Mouse (Mus musculus): ENCODE data around the gene Pde1c. TPM values are rescaled to one million over a fixed set of nuclear protein-coding genes. Genes with fewer than 3 reads are reported as not detected.

Pde1c gene
- total and polyA plus RNA-seq, 2 experiments from 2014 or later = 27.5 to 56.0 TPM

DNA sequence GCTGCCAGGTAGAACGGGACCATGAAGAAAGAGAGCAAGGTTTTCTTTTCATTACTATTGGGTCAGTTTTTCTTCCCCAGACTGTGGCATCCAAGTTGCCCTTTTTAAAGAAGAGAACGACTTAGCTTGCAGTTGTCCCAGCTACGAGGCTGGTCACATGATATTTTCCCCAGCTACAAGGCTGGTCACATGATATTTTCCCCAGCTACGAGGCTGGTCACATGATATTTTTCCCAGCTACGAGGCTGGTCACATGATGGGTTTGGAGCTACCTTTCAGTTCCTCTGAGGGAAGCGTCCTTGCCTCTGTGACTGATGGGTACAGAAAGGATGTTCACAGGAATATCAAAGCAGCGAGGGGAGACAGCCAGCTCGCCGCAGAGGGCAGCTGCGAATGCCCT, 533.8 kb downstream of the Pde1c start:
- H3K9ac ChIP-seq (replicated peaks; ENCODE audit: low read length) = no peak overlapping the region
- no peak overlapping the region for H3K27ac ChIP-seq
- H3K27me3 ChIP-seq (ENCODE audit: insufficient read depth, low read length) = no peaks in the 10 kb centered on the region
- no peak for TF ChIP-seq CTCF (IDR thresholded peaks at IDR 0.05; ENCODE audit: low read depth)
- 83% methylated on average over 10 of the region's 10 CpGs for WGBS
- DNase-seq (ENCODE audit: low spot score) = no peak
- H3K36me3 ChIP-seq (ENCODE audit: insufficient read depth, low read length) = no peaks in the 10 kb centered on the region
- no peaks in the 10 kb centered on the region for H3K9me3 ChIP-seq (ENCODE audit: low read length)
- ATAC-seq = no peak
- H3K4me3 ChIP-seq (ENCODE audit: low read length) = no peak overlapping the region
- no peak overlapping the region for H3K4me2 ChIP-seq (ENCODE audit: low read depth, low read length)
- H3K4me1 ChIP-seq (ENCODE audit: insufficient read depth, low read length) = no peaks in the 10 kb centered on the region

DNA sequence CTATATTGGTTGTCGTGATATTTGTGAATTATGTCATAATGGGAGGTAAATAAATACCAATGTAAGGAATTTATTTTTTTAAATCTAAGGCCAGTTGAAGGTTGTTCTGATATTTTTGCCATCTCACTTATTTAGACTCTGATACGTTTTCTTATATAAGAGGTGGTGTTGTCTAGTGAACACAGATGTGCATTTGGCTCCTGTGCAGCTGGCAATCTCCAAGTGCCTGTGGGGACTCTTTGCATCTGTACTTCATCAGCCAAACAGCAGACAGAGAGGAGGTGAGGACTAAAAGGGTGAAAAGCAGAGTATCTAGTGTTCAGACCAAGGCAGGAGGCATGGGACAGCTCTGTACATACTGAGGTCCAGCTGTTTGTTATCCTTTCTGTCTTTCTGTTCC, 536.7 kb downstream of the Pde1c start:
- Histone ChIP-seq H3K27me3 (ENCODE audit: insufficient read depth, low read length) (no peaks in the 10 kb centered on the region), H3K36me3 (ENCODE audit: insufficient read depth, low read length) (no peaks in the 10 kb centered on the region), H3K4me1 (ENCODE audit: insufficient read depth, low read length) (no peaks in the 10 kb centered on the region), H3K4me3 (ENCODE audit: low read length) (no peak overlapping the region), H3K4me2 (ENCODE audit: low read depth, low read length) (no peak overlapping the region), H3K9ac (replicated peaks; ENCODE audit: low read length) (no peak overlapping the region), H3K9me3 (ENCODE audit: low read length) (no peaks in the 10 kb centered on the region), H3K27ac (no peak overlapping the region)
- WGBS = 76% methylated on average over 2 of the region's 2 CpGs
- ATAC-seq (no peak), DNase-seq (ENCODE audit: low spot score) (no peak)
- TF ChIP-seq CTCF (IDR thresholded peaks at IDR 0.05; ENCODE audit: low read depth) = no peak

DNA sequence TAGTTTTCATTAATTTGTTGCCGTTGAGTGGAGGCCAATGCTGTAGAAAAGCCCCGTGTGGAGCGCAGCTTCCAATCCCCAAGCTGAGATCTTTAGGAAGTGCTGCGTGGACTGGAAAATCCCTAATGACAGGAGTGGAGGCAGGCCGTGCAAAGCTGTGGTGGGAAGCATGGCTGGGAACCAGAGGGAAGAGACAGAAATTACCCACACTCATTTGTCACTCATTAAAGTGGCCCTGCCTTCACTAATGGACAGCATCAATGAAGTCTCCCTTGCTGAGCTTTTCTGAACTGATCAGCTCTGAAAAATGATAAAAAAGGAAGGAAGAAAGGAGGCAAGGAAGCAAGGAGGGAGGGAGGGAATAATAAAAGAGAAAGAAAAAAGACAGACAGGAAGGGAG, 538.9 kb downstream of the Pde1c start:
- no peaks in the 10 kb centered on the region for H3K4me1 ChIP-seq (ENCODE audit: insufficient read depth, low read length)
- H3K27ac ChIP-seq = no peak overlapping the region
- no peak overlapping the region for H3K9ac ChIP-seq (replicated peaks; ENCODE audit: low read length)
- no peaks in the 10 kb centered on the region for H3K27me3 ChIP-seq (ENCODE audit: insufficient read depth, low read length)
- DNase-seq (ENCODE audit: low spot score) (no peak), ATAC-seq (no peak)
- 34% methylated on average over 5 of the region's 5 CpGs for WGBS
- H3K4me2 ChIP-seq (ENCODE audit: low read depth, low read length) = no peak overlapping the region
- no peaks in the 10 kb centered on the region for H3K36me3 ChIP-seq (ENCODE audit: insufficient read depth, low read length)
- no peak overlapping the region for H3K4me3 ChIP-seq (ENCODE audit: low read length)
- no peaks in the 10 kb centered on the region for H3K9me3 ChIP-seq (ENCODE audit: low read length)
- no peak for TF ChIP-seq CTCF (IDR thresholded peaks at IDR 0.05; ENCODE audit: low read depth)

DNA sequence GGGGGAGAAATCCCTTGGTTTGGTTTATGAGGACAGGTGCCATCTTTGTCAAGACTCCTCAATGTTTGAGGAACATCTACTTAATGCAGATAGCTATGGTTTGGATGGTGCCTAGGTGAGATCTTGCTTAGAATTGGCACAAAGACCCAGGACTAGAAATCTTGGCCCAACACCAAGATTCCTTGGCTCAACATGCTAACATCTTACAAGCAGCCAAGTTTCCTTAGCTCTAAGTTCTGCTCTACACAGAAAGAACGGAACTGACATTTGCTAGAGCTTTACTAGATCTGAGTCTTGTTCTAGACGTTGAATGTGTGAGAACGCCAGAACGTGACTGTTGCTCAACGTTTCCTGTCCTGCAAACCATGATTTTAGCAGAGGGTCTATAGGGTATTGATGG, 540.9 kb downstream of the Pde1c start:
- H3K4me3 ChIP-seq (ENCODE audit: low read length) = no peak overlapping the region
- TF ChIP-seq CTCF (IDR thresholded peaks at IDR 0.05; ENCODE audit: low read depth) = no peak
- 62% methylated on average over 5 of the region's 5 CpGs for WGBS
- no peaks in the 10 kb centered on the region for H3K27me3 ChIP-seq (ENCODE audit: insufficient read depth, low read length)
- DNase-seq (ENCODE audit: low spot score) (peak; percentile 48), ATAC-seq (no peak)
- no peaks in the 10 kb centered on the region for H3K9me3 ChIP-seq (ENCODE audit: low read length)
- no peaks in the 10 kb centered on the region for H3K36me3 ChIP-seq (ENCODE audit: insufficient read depth, low read length)
- no peak overlapping the region for H3K9ac ChIP-seq (replicated peaks; ENCODE audit: low read length)
- H3K4me1 ChIP-seq (ENCODE audit: insufficient read depth, low read length) = no peaks in the 10 kb centered on the region
- H3K27ac ChIP-seq = no peak overlapping the region
- H3K4me2 ChIP-seq (ENCODE audit: low read depth, low read length) = no peak overlapping the region

GRCm38 (mm10) chr6:56027318-56027717, 541.6 kb downstream of the Pde1c start:
- peak; percentile 74 for DNase-seq (ENCODE audit: low spot score)
- no peaks in the 10 kb centered on the region for H3K27me3 ChIP-seq (ENCODE audit: insufficient read depth, low read length)
- no peak overlapping the region for H3K4me3 ChIP-seq (ENCODE audit: low read length)
- H3K4me1 ChIP-seq (ENCODE audit: insufficient read depth, low read length) = no peaks in the 10 kb centered on the region
- H3K9me3 ChIP-seq (ENCODE audit: low read length) = no peaks in the 10 kb centered on the region
- H3K27ac ChIP-seq = no peak overlapping the region
- H3K9ac ChIP-seq (replicated peaks; ENCODE audit: low read length) = no peak overlapping the region
- H3K36me3 ChIP-seq (ENCODE audit: insufficient read depth, low read length) = no peaks in the 10 kb centered on the region
- peak; percentile 66 for ATAC-seq
- no peak overlapping the region for H3K4me2 ChIP-seq (ENCODE audit: low read depth, low read length)
- TF ChIP-seq CTCF (IDR thresholded peaks at IDR 0.05; ENCODE audit: low read depth) = no peak
- WGBS = 46% methylated on average over 6 of the region's 6 CpGs

DNA sequence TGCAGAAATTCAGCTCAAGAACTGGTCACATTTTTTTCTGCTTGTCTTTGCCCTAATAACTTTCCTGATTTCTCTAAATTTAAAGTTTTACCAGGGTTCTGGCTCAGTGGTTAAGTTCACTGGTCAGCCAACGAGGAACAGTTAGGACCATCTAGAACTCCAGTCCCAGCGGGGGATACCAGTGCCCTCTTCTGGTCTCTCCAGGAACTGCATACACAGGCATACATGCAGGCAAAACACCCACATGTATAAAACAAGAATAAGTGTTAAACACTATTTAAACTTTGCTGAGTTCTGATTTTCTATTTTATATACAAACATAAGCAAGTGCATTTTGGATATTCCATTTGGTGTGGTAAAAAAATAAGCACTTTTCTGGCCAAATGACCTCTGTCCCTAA, 543.4 kb downstream of the Pde1c start:
- Histone ChIP-seq H3K27me3 (ENCODE audit: insufficient read depth, low read length) (no peaks in the 10 kb centered on the region), H3K4me3 (ENCODE audit: low read length) (no peak overlapping the region), H3K9me3 (ENCODE audit: low read length) (no peaks in the 10 kb centered on the region), H3K27ac (no peak overlapping the region), H3K4me2 (ENCODE audit: low read depth, low read length) (no peak overlapping the region), H3K9ac (replicated peaks; ENCODE audit: low read length) (no peak overlapping the region), H3K4me1 (ENCODE audit: insufficient read depth, low read length) (no peaks in the 10 kb centered on the region), H3K36me3 (ENCODE audit: insufficient read depth, low read length) (no peaks in the 10 kb centered on the region)
- WGBS = 79% methylated on average over 2 of the region's 2 CpGs
- ATAC-seq (no peak), DNase-seq (ENCODE audit: low spot score) (no peak)
- TF ChIP-seq CTCF (IDR thresholded peaks at IDR 0.05; ENCODE audit: low read depth) = peak; percentile 50

Small RNA genes lying within 50 kb of the gene (microRNA-seq; reads per million reads assigned to microRNA genes)
- gene Gm44413 = 0 reads per million in 2 experiments

Other genes with a start within 250 kb of the Pde1c start
- 25.0 and 36.3 TPM in 2 replicates for gene Lsm5, start 135.6 kb upstream of the Pde1c start, total RNA-seq (2014; rRNA removed)
- 90.4 and 109 TPM in 2 replicates for gene Lsm5, start 135.6 kb upstream of the Pde1c start, polyA plus RNA-seq (2015; fragmentation: Nextera tagmentation; extraction: Ambion mirVana)
- gene Avl9, start 145.8 kb upstream of the Pde1c start, total RNA-seq (2014; rRNA removed) = 47.6 and 52.6 TPM in 2 replicates
- gene Avl9, start 145.8 kb upstream of the Pde1c start, polyA plus RNA-seq (2015; fragmentation: Nextera tagmentation; extraction: Ambion mirVana) = 22.0 and 23.3 TPM in 2 replicates
- 36.0 and 46.2 TPM in 2 replicates for gene Kbtbd2, start 228.7 kb upstream of the Pde1c start, total RNA-seq (2014; rRNA removed)
- gene Kbtbd2, start 228.7 kb upstream of the Pde1c start, polyA plus RNA-seq (2015; fragmentation: Nextera tagmentation; extraction: Ambion mirVana) = 18.2 and 19.7 TPM in 2 replicates